Mouse (Mus musculus) adrenal gland, postnatal 4 days (tissue): ENCODE measurements around the gene Poc5. TPM values are rescaled to one million over a fixed set of nuclear protein-coding genes. Genes with fewer than 3 reads are reported as not detected.

Source experiments
- DNase-seq, 2 experiments: peaks; one replicate each; pipeline ENCODE4 v3.0.0; 2021 to 2022; ENCODE audit warnings: low spot score in 2 of 2, mixed read lengths in 2 of 2
- total RNA-seq, 2 experiments: library from RNA; stranded (reverse); gene quantifications; 2 replicates each; pipeline ENCODE4 v1.2.3; 2021

Poc5 gene
- total RNA-seq, 2 experiments from 2014 or later: 22.9 to 23.5 TPM

DNA sequence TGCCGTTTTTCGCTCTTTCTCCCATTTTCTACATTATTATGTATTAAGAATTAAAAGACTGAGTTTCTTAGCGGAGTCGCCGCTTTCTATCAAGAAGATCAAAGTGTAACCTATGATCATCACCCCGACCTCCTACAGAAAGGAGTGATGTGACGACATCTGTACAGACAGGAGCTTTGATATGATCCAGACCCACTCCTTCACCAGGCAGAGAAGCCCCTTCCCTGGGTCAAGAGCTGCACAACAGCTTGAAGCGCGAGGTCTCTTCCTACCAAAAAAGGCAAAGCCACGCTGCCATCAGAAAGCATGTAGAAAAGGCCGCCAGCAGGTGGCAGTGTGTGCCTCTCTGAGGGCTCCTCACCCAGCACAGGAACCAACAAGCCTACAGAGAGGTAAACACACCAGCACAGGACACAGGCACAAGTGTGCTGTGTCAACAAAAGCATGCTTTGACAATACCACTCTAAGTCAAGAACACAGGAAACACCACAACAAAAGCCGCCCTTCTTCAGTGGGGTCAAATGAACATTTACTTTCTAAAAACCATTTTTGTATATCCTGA is 43.6 kb downstream of the Poc5 start:
- peak; percentile 77 to 80 for DNase-seq

DNA sequence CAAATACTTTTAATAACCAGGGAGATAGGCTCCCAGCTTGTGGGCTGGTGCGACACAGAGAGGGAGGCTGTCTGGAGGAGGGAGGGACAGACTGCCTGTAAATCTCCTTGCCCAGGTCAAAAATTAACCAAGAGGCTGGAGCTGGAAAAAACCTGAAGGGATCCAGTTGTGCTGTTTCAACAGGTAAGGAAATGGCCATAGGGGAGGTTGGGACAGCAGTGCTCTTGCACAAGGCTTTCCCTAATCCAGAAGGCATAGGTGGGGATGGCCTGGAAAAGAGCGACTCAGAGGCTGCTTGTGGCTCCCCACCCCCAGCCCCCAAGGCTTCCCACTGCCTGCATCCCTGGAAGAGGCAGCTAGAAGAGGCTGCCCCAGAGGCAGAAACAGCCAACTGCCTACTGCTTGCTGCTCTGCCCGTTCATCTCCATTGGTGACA is 44.3 kb downstream of the Poc5 start:
- no peak for DNase-seq

DNA sequence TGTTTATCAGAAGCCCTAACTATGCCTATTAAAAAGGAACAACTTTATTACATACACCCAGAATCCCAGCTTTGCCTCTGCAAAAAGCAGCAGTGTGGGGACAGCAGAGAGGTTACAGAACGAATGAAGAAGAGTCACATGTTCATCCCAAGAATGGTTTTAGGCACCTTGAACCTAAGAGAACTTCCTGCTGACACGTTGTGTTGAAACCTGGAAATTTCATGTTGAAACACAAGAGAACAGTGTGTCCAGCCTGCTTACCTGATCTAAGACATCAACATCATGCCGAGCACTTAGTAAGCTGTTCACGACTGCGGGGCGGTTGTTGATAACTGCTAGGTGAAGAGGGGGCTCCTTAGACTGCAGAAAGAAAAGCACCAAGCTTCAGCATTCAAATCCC is 44.9 kb downstream of the Poc5 start:
- DNase-seq: no peak

DNA sequence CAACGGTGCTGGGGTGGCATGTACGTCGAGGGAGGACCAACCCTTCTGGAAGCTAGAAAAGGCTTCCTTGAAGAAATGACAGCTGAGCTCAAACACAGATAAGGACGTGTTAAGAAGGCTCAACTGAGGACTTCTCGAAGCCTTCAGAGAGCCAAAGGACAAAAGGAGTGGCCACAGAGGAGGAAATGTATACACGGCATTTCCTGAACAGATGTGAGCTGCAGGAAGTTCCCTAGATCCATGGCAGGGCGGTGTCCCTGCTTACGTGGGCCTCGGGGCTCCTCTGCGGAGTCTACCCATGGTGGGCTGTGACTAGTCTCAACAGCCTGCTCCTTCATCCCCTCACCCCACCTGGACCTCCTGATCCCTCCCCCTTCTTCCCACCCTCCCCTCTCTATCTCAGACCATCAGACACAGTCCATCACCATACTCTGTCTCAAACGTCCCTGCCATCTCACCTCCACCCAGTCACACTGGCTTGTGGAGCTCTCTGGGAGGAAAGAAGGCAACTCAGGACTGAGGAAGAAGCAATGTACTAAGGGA is 45.6 kb downstream of the Poc5 start:
- DNase-seq: no peak

DNA sequence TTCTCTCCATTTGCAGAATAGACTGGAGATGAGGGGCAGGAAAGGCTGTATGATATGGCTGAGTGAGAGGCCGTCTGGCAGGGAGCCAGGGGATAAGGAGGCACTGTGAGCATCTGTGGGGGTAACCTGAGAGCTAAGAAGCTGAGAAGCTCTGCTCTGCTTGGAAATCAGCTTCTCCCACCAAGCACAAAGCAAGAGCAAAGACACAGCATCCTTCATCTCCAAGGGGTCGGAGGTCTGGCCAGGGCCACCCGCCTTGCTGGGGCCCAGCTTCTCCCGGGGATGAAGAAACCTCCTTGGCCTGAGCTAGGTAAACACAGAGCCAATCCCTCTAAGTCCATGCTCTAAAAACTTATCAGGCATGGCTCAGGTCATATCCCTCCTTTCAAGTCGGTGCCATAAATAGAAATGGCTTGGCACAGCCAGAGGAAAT is 46.8 kb downstream of the Poc5 start:
- DNase-seq: no peak

DNA sequence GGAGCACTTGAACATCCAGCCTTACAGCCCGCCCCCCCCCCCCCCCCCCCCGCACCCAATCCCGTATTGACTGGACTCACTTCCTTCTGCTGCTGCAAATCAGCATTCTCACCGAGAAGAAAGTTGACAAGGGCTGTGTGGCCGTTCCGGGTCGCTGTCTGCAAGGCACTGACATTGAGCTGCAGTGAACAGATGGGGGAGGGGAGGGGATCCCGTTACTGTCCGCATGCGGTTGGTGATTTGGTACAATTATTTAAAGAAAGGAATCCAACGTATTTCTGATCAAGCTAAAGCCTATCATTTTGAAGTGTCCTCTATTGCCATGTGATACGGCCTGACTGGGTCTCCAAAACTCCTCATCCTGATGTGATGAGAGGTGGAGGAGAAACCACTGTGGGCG is 47.7 kb downstream of the Poc5 start:
- peak in 1 of 2 experiments; percentile 15 for DNase-seq

DNA sequence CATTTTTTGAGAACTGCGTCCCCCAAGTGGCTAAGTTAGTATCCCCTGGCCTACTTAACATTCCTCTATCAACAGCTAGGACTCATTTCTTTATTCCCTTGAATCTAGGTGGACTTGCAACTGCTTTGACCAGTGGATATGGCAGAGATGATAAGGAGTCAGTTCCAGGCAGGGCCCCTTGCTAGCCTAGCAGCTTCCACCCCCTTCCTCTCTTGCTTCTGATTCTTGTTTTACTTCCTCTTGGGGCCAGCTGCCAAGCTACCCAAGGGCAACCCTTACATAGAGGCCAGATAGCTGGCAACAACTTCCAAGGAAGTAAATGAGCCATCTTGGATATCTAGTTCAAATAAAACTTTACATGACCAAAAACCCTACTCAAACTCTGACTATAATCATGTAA is 48.8 kb downstream of the Poc5 start:
- no peak for DNase-seq

DNA sequence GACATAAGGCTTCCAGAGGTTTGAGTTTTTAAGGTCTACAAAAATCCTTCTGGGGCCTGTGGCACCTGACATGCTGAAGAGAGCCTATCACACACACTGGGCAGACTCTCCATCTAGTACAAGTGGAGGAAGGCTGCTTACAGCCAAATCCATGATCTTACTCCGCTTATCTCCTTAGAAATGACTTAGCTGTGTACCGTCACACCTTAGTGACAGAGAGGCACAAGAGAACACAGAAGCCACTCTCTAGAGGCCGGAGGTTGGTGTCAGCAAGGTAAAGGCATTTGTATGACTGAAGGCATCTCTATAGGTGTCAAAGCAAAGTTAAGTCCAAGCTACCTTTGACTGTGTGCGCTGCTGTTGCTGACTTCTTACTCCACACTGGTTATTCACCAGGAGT is 52.3 kb downstream of the Poc5 start:
- DNase-seq: no peak

DNA sequence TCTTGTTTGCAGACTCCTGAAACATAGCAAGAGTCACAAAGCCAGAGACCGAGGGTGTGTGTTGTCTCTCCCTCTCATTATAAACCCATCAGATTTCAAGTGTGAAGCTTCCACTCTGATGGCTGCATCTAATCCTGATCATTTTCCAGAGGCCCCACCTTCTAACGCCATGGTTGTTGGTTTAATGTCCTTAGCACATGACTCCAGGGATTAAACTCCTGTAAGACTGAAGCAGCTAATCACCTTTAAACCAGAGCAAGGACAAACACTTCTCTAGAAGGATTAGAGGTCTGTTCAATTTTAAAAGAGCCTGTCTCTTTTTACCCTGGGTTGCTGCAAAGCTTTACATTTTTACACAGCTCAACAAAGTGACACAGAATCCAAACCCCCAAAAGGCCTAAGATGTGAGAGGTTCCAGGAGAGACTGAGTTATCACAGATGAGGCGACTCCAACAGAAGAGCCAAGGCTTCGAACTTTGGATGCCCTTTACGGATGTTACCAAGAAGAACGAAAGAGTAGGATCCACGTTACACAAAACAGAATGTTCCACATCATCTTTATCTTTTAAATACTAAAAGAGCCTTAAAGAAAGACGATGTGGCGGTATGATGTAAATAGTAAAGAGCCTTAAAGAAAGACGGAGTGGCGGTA is 62.2 kb downstream of the Poc5 start:
- DNase-seq: no peak

DNA sequence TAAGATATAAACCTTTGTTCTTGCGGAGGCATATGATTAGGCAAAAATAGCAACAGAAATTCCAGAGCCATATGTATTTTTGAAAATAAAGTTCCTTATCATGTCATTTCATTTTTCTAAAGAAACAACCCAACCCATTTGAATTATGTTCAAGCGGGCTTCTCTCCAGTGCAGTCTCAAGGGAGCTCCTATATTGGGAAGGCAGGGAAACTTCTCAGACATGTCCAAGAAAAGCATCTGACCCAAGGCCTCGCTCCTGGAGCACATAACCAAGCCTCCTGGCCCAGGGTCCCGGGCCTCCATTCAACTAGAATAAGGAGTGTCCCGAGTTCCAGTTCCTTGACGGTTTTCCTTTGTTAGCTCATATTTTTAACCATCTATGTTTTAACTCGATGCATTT is 62.8 kb downstream of the Poc5 start:
- no peak for DNase-seq

DNA sequence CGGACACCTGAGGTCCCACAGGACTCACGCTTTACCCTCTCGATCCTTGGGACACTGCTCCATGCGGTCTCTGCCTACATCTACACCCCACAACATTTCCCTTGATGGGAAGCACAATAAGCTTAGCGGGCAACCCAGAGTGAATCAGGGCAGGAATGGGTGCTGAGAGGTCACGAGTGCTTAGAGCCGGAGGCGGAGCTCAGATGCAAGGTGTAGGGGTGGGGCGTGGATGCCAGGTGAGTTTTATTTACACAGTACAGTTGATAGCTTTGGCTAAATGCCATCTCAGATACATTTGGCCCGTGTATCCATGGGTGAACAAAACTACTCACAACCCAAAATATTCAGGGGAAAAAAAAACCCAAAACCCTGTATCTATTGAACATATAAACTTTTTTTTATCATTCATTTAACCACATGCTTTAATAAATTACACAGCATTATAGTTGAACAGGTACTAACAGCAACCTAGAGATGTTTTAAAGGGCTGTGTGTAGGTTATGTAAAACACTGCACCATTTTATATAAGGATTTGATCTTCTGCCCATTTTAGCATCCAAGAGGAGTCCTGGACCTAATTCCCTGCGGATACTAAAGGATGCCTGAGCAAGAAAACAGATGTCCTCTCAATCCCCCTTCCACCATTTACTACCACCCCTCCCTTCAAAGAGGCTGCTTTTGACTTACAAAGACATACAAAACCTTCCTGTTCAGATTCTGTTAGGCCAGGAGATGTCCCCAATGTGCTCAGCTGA is 63.5 kb downstream of the Poc5 start:
- no peak for DNase-seq

DNA sequence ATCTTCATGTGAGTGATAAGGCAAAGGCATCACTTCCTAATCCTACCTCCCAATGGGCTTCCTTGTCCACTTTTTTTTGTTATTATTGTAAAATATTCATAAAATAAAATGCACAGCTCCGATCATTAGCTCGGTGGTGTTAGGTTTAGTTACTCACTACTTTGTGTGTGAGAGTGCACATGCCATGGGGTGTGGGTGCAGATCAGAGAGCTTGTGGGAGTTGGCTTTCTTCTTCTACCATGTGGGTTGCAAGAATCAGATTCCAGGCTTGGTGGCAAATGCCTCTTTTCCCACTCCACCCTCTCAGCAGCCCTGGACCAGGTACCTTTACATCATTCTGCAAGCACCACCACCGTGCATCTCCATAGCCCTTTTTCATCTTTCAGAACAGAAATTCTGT is 64.5 kb downstream of the Poc5 start:
- no peak for DNase-seq

DNA sequence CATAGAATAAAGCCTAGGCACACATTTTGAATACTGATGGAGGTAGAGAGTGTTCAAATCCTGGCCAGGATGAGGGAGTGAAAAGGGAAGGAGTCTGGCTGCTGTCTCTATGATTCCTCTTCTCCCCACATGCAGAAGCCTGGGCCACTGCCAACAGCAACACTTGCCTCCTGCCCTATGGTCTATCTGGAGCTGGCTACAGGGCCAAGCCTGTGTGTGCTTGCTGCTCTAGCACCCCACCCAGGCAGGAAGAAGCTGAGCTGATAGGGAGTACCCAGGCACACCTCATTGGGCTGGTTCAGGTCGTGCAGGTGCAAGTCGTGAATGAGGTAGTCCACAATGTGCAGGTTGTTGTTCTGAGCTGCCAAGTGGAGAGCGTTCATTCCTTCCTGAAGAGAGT is 66.2 kb downstream of the Poc5 start:
- DNase-seq: no peak

DNA sequence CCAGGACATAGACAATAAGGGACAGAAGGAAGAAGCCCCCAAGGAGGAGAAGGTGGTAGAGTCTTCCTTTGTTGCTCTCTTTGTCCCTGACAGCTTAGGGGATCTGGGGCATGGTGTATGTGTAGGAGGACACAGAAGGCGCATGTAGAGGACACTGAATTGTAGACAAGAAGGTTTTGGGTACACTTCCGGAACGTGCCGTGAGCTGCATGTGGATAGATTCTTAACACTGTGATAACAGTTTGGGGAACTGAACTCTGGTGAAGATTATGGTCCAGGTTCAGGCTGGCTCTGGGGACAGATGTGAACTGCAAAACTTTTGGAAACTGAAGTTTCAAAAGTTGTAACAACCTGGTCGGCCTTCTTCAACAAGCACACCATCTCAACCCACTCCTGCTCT is 69.5 kb downstream of the Poc5 start:
- DNase-seq: no peak

DNA sequence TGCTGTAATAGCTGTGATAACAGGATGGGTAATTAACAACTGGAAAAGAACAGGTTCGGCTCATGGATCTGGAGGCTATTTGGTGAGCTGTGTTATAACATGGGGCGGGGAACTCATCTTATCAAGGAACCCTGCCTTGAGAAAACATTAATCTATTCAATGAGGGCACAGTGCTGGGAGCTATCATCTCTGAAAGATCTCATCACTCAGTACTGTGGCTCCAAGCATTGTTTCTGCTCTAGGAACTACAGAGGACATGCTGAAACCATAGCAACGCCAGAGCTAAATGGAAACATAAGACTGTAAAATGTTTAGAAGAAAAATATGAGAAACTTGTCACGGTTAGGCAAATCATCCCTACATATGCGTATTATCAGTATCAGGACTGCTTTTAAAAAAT is 69.9 kb downstream of the Poc5 start:
- DNase-seq: no peak

DNA sequence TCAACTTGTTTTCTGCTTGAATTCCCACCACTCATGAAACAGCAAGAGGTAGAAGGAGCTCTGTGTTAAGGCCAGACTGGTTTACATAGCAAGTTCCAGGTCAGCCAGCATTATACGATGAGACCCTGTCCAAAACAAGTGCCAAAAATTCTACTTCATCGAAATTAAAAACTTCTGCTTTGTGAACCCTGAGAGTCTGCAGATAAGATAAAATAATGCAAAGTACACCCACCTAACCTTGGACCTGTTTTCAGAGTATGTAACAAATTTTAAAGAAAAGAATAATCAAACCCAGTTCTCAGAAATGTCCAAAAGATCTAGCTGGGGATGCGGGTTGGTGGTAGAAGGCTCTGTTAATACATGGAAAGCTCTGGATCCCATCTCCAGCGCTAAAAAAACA is 70.5 kb downstream of the Poc5 start:
- DNase-seq: no peak

DNA sequence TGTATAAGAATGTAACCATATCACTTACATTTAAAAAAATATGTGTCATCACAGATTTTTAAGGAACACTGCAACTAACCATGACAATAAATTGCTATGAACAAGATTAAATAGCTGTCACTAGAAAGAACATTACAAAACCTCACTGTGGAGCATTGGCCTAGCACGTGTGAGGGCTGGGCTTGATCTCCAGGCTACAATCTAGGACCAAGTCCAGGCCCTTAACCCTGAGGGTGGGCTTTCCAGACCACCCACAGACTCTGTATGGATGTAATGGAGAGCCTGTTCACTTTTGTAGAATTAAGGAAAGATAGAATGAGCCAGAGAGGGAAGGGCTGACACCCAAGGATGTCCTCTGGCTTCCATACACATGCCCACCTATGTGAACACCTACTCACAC is 74.5 kb downstream of the Poc5 start:
- DNase-seq: no peak

DNA sequence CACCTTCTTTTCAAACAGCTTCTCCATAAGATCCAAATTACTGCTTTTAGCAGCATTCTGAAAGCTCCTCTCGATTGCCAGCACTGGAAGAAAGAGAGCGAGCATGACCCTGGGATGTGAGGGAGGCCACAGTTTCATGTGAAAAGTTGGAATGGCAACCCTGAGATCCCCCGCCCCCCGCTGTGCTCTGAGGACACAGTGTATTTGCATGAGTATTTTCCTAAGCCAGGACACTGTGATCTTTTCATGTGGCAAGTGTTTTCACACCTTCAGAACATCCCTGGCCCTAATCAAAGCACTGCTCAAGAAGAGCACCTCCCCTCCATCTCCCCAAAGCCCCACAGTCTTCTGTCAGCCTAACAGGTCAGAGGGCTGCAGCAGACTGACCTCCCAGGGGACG is 77.2 kb downstream of the Poc5 start:
- no peak for DNase-seq
